ENCODE assay signal across 22 mouse cellular contexts in genomic region chr7:92164875-92165518, GRCm38 (mm10).
DNase-seq lines count a peak whose midpoint lies in the region; ATAC-seq and TF ChIP-seq lines count a peak whose summit lies in the region.
"Had no signal": no experiment of that assay in that cellular context is flagged by ENCODE, and none has a peak within 500 bp of the region (broad histone marks: within the 10 kb centered on the region; RNA-seq: fewer than 3 reads in every experiment).

No protein-coding gene starts in this region.

- no peak overlapping the region for H3K9ac ChIP-seq in CH12.LX (ENCODE audit: insufficient read depth, low read depth)
- H3K9ac ChIP-seq: forebrain, embryonic 15.5 days; hindbrain, embryonic 13.5 days; liver, embryonic 12.5 days; liver, postnatal 0 days; midbrain, embryonic 13.5 days had no signal

- no peak overlapping the region for H3K27ac ChIP-seq in CH12.LX (ENCODE audit: insufficient read depth, low read depth)
- H3K27ac ChIP-seq: forebrain, embryonic 15.5 days; hindbrain, embryonic 13.5 days; liver, embryonic 12.5 days; midbrain, embryonic 13.5 days had no signal

- no peak for TF ChIP-seq EP300 in CH12.LX (IDR thresholded peaks at IDR 0.05; ENCODE audit: low read length)

- no peak for DNase-seq in frontal cortex, postnatal 36 days (ENCODE audit: low spot score in 2 of 2)
- peak; percentile 26 for DNase-seq in CH12.LX (ENCODE audit: extremely low read depth)
- DNase-seq in telencephalon, adult 2 months (ENCODE audit: low read depth, low spot score): peak; percentile 42
- DNase-seq in heart, postnatal 14 days: no peak
- DNase-seq in kidney, postnatal 25 days: no peak
- DNase-seq: adrenal gland, adult 8-10 months; cerebellum, adult 8-10 months; cerebellum, postnatal 25 days; heart, postnatal 36 days; kidney, adult 9 months; kidney, postnatal 10 days; left cerebral cortex, postnatal 4 days; liver, postnatal 0 days; lung, postnatal 36 days; retina, postnatal 1 day had no signal

- no peak for TF ChIP-seq POLR2A in CH12.LX (IDR thresholded peaks at IDR 0.05; ENCODE audit: low read depth, low read length)

- intact Hi-C loops in heart, postnatal 14 days (cut with DNase I): no loop called here

- peaks cover 2 to 19% of the 10 kb centered on the region in 2 experiments; a peak in 2 of 4 replicates for H3K4me1 ChIP-seq in CH12.LX (ENCODE audit: control insufficient read depth in 1 of 2, insufficient read depth in 2 of 2)
- H3K4me1 ChIP-seq: forebrain, embryonic 15.5 days; hindbrain, embryonic 13.5 days; liver, embryonic 12.5 days; midbrain, embryonic 13.5 days had no signal

- H3K27me3 ChIP-seq in CH12.LX (replicated peaks): no peaks in the 10 kb centered on the region
- H3K27me3 ChIP-seq: forebrain, embryonic 15.5 days; hindbrain, embryonic 13.5 days; liver, embryonic 12.5 days; midbrain, embryonic 13.5 days had no signal

- no peaks in the 10 kb centered on the region for H3K36me3 ChIP-seq in CH12.LX (replicated peaks in 1 of 2; ENCODE audit: control insufficient read depth in 1 of 2, insufficient read depth in 1 of 2, low read length in 1 of 2)
- H3K36me3 ChIP-seq: forebrain, embryonic 15.5 days; hindbrain, embryonic 13.5 days; liver, embryonic 12.5 days; midbrain, embryonic 13.5 days had no signal

- peak; percentile 83 for ATAC-seq in frontal cortex, adult (ENCODE audit: low TSS enrichment)
- ATAC-seq in hematopoietic stem cell, adult 5-6 weeks (replicated peaks in 1 of 2; ENCODE audit: insufficient read depth in 1 of 2, low FRiP score in 2 of 2, low TSS enrichment in 1 of 2, low read depth in 1 of 2, poor library complexity in 2 of 2, severe bottlenecking in 2 of 2): peak; percentile 37 to 45; a peak in 3 of 4 replicates
- ATAC-seq: forebrain, embryonic 15.5 days; intestine, postnatal 0 days; liver, embryonic 12.5 days; liver, postnatal 0 days; midbrain, embryonic 13.5 days had no signal

- dilution Hi-C loops in CH12.LX (cut with MboI; ENCODE audit: extremely low pct_ligation_motif_present, extremely low pct_unique_long_range_greater_than_20kb, low sequenced_read_pairs): no loop called here

- in situ Hi-C loops in CH12.LX (cut with MboI; ENCODE audit: low pct_ligation_motif_present, low pct_unique_long_range_greater_than_20kb, low sequenced_read_pairs): no loop called here

- TF ChIP-seq RAD21 in CH12.LX (IDR thresholded peaks at IDR 0.05; ENCODE audit: low read depth, low read length): no peak

- no peaks in the 10 kb centered on the region for H3K9me3 ChIP-seq in CH12.LX (replicated peaks; ENCODE audit: low read length)
- H3K9me3 ChIP-seq: forebrain, embryonic 15.5 days; hindbrain, embryonic 13.5 days; liver, embryonic 12.5 days; midbrain, embryonic 13.5 days had no signal

- no peak for TF ChIP-seq CTCF in CH12.LX (conservative IDR thresholded peaks at IDR 0.05 in 1 of 2, IDR thresholded peaks at IDR 0.05 in 1 of 2; ENCODE audit: low read depth in 2 of 2, low read length in 2 of 2)

- H3K4me3 ChIP-seq in CH12.LX (replicated peaks in 1 of 3; ENCODE audit: low read depth in 2 of 3, low read length in 2 of 3, poor library complexity in 1 of 3): peak overlapping the region in 2 of 3 experiments; percentile 19 to 29
- H3K4me3 ChIP-seq: forebrain, embryonic 15.5 days; hindbrain, embryonic 13.5 days; liver, embryonic 12.5 days; midbrain, embryonic 13.5 days had no signal

- peak overlapping the region; percentile 88 for H3K4me2 ChIP-seq in CH12.LX (ENCODE audit: insufficient read depth, low read depth, poor library complexity, severe bottlenecking)
- H3K4me2 ChIP-seq: forebrain, embryonic 15.5 days; hindbrain, embryonic 13.5 days; liver, embryonic 12.5 days; midbrain, embryonic 13.5 days had no signal

- H3K79me2 ChIP-seq in CH12.LX (replicated peaks; ENCODE audit: control insufficient read depth, extremely low read depth, insufficient read depth, poor library complexity, severe bottlenecking): no peaks in the 10 kb centered on the region

TF ChIP-seq in CH12.LX, 34 proteins besides CTCF, POLR2A, EP300 and RAD21:
- TF ChIP-seq MEF2A (IDR thresholded peaks at IDR 0.05; ENCODE audit: borderline replicate concordance, low read depth, low read length): no peak
- TF ChIP-seq KAT2A (IDR thresholded peaks at IDR 0.05; ENCODE audit: insufficient replicate concordance, low read length): no peak
- no peak for TF ChIP-seq ZKSCAN1 (IDR thresholded peaks at IDR 0.05; ENCODE audit: borderline replicate concordance, low read depth, low read length)
- no peak for TF ChIP-seq TCF12 (IDR thresholded peaks at IDR 0.05; ENCODE audit: low read depth, low read length)
- no peak for TF ChIP-seq PAX5 (IDR thresholded peaks at IDR 0.05; ENCODE audit: low read length)
- no peak for TF ChIP-seq HCFC1 (IDR thresholded peaks at IDR 0.05; ENCODE audit: low read depth, low read length)
- TF ChIP-seq JUND (conservative IDR thresholded peaks at IDR 0.05; ENCODE audit: low read depth, low read length): no peak

Comparison
In these comparisons a context has a peak if more than half of its experiments do, and no peak if none do; other contexts are left out.
1. DNase-seq: peak in CH12.LX (single experiment) and telencephalon, adult 2 months (single experiment); none in frontal cortex, postnatal 36 days (0 of 2), heart, postnatal 14 days (0 of 2) and kidney, postnatal 25 days (0 of 2).